ENCODE assay signal across 13 mouse cellular contexts in the genomic region with DNA sequence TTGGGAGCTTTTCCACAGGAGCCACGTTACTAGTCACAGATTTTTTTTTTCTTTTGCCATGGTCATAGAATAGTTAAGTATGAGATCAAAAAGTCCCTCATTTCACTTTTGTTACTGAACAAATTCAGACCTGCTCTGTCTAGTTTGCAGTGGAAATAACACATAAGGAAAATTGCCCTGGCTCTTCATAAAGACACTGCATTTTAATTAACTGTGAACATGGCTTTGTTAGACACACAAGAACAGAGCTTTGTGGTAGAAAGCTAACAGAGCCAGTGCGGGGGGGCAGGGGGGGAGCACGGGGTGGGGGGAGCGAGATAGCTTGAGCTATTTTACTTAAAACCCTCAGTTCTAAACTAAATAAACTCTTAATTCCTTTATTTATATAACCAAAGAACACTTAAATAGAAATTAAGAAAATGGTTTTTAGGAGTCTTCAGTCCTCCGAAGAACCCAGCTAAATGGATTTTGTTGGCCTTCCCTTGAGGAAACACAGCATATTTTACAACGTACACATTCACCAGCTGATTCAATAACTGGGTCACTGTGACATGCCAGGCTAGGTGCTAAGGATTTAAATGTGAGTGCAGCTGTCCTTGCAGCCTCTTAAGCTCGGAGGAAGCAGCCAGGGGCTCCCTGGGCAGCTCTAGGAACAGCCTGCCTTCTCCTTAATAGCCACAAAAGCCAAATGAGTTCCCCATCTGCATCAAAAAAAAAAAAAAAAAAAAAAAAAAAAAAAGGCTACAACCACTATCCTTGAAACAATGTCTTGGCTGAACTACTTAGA.
DNase-seq lines count a peak whose midpoint lies in the region; ATAC-seq lines count a peak whose summit lies in the region.
"Had no signal": no experiment of that assay in that cellular context is flagged by ENCODE, and none has a peak within 500 bp of the region (broad histone marks: within the 10 kb centered on the region; RNA-seq: fewer than 3 reads in every experiment).

No protein-coding gene starts in this region.

- H3K9me3 ChIP-seq in forebrain, embryonic 16.5 days (ENCODE audit: control insufficient read depth, low read length), result no peaks in the 10 kb centered on the region
- H3K9me3 ChIP-seq in midbrain, embryonic 10.5 days (replicated peaks), result no peaks in the 10 kb centered on the region
- H3K9me3 ChIP-seq: liver, embryonic 13.5 days; megakaryocyte, embryonic 14.5 days had no signal

- no peak overlapping the region for H3K4me3 ChIP-seq in forebrain, embryonic 16.5 days (replicated peaks; ENCODE audit: low read length)
- H3K4me3 ChIP-seq in midbrain, embryonic 10.5 days, result no peak overlapping the region
- H3K4me3 ChIP-seq: erythroblast, embryonic 14.5 days; liver, embryonic 13.5 days; megakaryocyte, embryonic 14.5 days had no signal

- no peak overlapping the region for H3K4me2 ChIP-seq in forebrain, embryonic 16.5 days (ENCODE audit: low read length)
- H3K4me2 ChIP-seq: liver, embryonic 13.5 days had no signal

- 12% methylated on average over 7 of the region's 7 CpGs for WGBS in forebrain, embryonic 16.5 days
- 34% methylated on average over 7 of the region's 7 CpGs for WGBS in midbrain, embryonic 10.5 days

- peaks cover 15% of the 10 kb centered on the region for H3K4me1 ChIP-seq in forebrain, embryonic 16.5 days (replicated peaks; ENCODE audit: control insufficient read depth, insufficient read depth, low read length)
- H3K4me1 ChIP-seq in midbrain, embryonic 10.5 days, result peaks cover 16% of the 10 kb centered on the region
- H3K4me1 ChIP-seq: liver, embryonic 13.5 days; megakaryocyte, embryonic 14.5 days had no signal

- H3K36me3 ChIP-seq in forebrain, embryonic 16.5 days (ENCODE audit: control insufficient read depth, insufficient read depth), result no peaks in the 10 kb centered on the region
- no peaks in the 10 kb centered on the region for H3K36me3 ChIP-seq in midbrain, embryonic 10.5 days
- H3K36me3 ChIP-seq: liver, embryonic 13.5 days had no signal

- intact Hi-C loops in heart, postnatal 10 days (cut with DNase I), result no loop called here

- peak; percentile 20 for DNase-seq in ovary, adult 18-20 months (ENCODE audit: low spot score)
- no peak for DNase-seq in ovary, postnatal 14 days (ENCODE audit: low spot score)
- DNase-seq in midbrain, embryonic 10.5 days (ENCODE audit: low spot score), result no peak
- DNase-seq in kidney, postnatal 10 days, result no peak
- no peak for DNase-seq in heart, postnatal 10 days
- DNase-seq: cerebellum, postnatal 36 days; heart, postnatal 36 days; liver, embryonic 13.5 days; thymus, postnatal 4 days had no signal

- H3K27ac ChIP-seq in forebrain, embryonic 16.5 days (ENCODE audit: low read length), result no peak overlapping the region; the same call in 1 of the 2 replicates
- H3K27ac ChIP-seq in midbrain, embryonic 10.5 days (replicated peaks), result peak overlapping the region; percentile 70
- H3K27ac ChIP-seq: liver, embryonic 13.5 days had no signal

- no peaks in the 10 kb centered on the region for H3K27me3 ChIP-seq in forebrain, embryonic 16.5 days (replicated peaks; ENCODE audit: control insufficient read depth, insufficient read depth, low read length)
- no peaks in the 10 kb centered on the region for H3K27me3 ChIP-seq in midbrain, embryonic 10.5 days (ENCODE audit: low read depth, poor library complexity, severe bottlenecking)
- H3K27me3 ChIP-seq: liver, embryonic 13.5 days; megakaryocyte, embryonic 14.5 days had no signal

- ATAC-seq in forebrain, embryonic 16.5 days, result peak; percentile 47; the same call in 1 of the 2 replicates
- ATAC-seq in cerebellum, adult (ENCODE audit: insufficient number of reproducible peaks, low FRiP score, low TSS enrichment), result no peak

- H3K9ac ChIP-seq in forebrain, embryonic 16.5 days (replicated peaks; ENCODE audit: low read depth, low read length), result no peak overlapping the region
- H3K9ac ChIP-seq: liver, embryonic 13.5 days had no signal
